8 mouse cellular contexts compared by ENCODE assay signal in genomic region chr8:70538633-70539076, GRCm38 (mm10). TPM values are rescaled to one million over a fixed set of nuclear protein-coding genes. Genes with fewer than 3 reads are reported as not detected.
DNase-seq lines count a peak whose midpoint lies in the region; ATAC-seq and TF ChIP-seq lines count a peak whose summit lies in the region.

No protein-coding gene starts in this region.

- peaks cover 28 to 55% of the 10 kb centered on the region in 2 experiments for H3K36me3 ChIP-seq in CH12.LX (replicated peaks in 1 of 2; ENCODE audit: control insufficient read depth in 1 of 2, insufficient read depth in 1 of 2, low read length in 1 of 2)
- H3K36me3 ChIP-seq in forebrain, embryonic 11.5 days (ENCODE audit: control insufficient read depth, insufficient read depth, low read length), result no peaks in the 10 kb centered on the region
- peaks cover 23% of the 10 kb centered on the region for H3K36me3 ChIP-seq in heart, embryonic 16.5 days (ENCODE audit: control insufficient read depth, insufficient read depth)
- H3K36me3 ChIP-seq in liver, postnatal 0 days (replicated peaks; ENCODE audit: insufficient read depth, low read length), result peaks cover 32% of the 10 kb centered on the region
- H3K36me3 ChIP-seq in neural tube, embryonic 14.5 days (ENCODE audit: control insufficient read depth, insufficient read depth, low read length), result peaks cover 14% of the 10 kb centered on the region; the same call in 1 of the 2 replicates

- H3K4me2 ChIP-seq in CH12.LX (ENCODE audit: insufficient read depth, low read depth, poor library complexity, severe bottlenecking), result peak overlapping the region; percentile 78
- peak overlapping the region; percentile 96 for H3K4me2 ChIP-seq in forebrain, embryonic 11.5 days (ENCODE audit: low read depth, low read length, severe bottlenecking)
- H3K4me2 ChIP-seq in heart, embryonic 16.5 days (ENCODE audit: low read depth, low read length), result peak overlapping the region; percentile 98
- peak overlapping the region; percentile 96 for H3K4me2 ChIP-seq in liver, postnatal 0 days (ENCODE audit: low read depth, low read length)
- peak overlapping the region; percentile 82 for H3K4me2 ChIP-seq in neural tube, embryonic 14.5 days (ENCODE audit: low read depth, low read length)

- peak; percentile 79 for ATAC-seq in forebrain, embryonic 11.5 days (replicated peaks; ENCODE audit: low FRiP score)
- ATAC-seq in heart, embryonic 16.5 days (replicated peaks; ENCODE audit: extremely low read depth, insufficient read depth, low FRiP score), result peak; percentile 79
- ATAC-seq in liver, postnatal 0 days, result peak; percentile 64
- ATAC-seq in neural tube, embryonic 14.5 days (ENCODE audit: low read depth), result peak; percentile 77

- no peak for TF ChIP-seq POLR2A in CH12.LX (IDR thresholded peaks at IDR 0.05; ENCODE audit: low read depth, low read length)

- in situ Hi-C loops in CH12.LX (cut with MboI; ENCODE audit: low pct_ligation_motif_present, low pct_unique_long_range_greater_than_20kb, low sequenced_read_pairs), result no loop called here

- dilution Hi-C loops in CH12.LX (cut with MboI; ENCODE audit: extremely low pct_ligation_motif_present, extremely low pct_unique_long_range_greater_than_20kb, low sequenced_read_pairs), result no loop called here

- TF ChIP-seq RAD21 in CH12.LX (IDR thresholded peaks at IDR 0.05; ENCODE audit: low read depth, low read length), result no peak

- peak overlapping the region; percentile 60 to 94 (median 73) for H3K4me3 ChIP-seq in CH12.LX (replicated peaks in 1 of 3; ENCODE audit: low read depth in 2 of 3, low read length in 2 of 3, poor library complexity in 1 of 3)
- peak overlapping the region; percentile 78 for H3K4me3 ChIP-seq in forebrain, embryonic 11.5 days (ENCODE audit: low read depth, low read length)
- H3K4me3 ChIP-seq in heart, embryonic 16.5 days (ENCODE audit: low read length), result peak overlapping the region; percentile 94
- H3K4me3 ChIP-seq in liver, postnatal 0 days (ENCODE audit: low read depth, low read length), result peak overlapping the region; percentile 87
- H3K4me3 ChIP-seq in neural tube, embryonic 14.5 days (ENCODE audit: low read depth, low read length), result peak overlapping the region; percentile 69

- no peak for TF ChIP-seq EP300 in CH12.LX (IDR thresholded peaks at IDR 0.05; ENCODE audit: low read length)
- 0 out of 2 replicates have a peak, but pooled peaks have one; percentile 18 for TF ChIP-seq EP300 in liver, postnatal 0 days (IDR thresholded peaks at IDR 0.05; ENCODE audit: low read depth)

- H3K9ac ChIP-seq in CH12.LX (ENCODE audit: insufficient read depth, low read depth), result peak overlapping the region; percentile 77
- H3K9ac ChIP-seq in forebrain, embryonic 11.5 days (ENCODE audit: low read length), result peak overlapping the region; percentile 85; the same call in 1 of the 2 replicates
- peak overlapping the region; percentile 77 for H3K9ac ChIP-seq in heart, embryonic 16.5 days (ENCODE audit: low read length)
- peak overlapping the region; percentile 65 for H3K9ac ChIP-seq in liver, postnatal 0 days (replicated peaks)
- peak overlapping the region; percentile 53 for H3K9ac ChIP-seq in neural tube, embryonic 14.5 days (replicated peaks; ENCODE audit: low read depth, low read length)

- H3K4me1 ChIP-seq in CH12.LX (ENCODE audit: control insufficient read depth in 1 of 2, insufficient read depth in 2 of 2), result peaks cover 9 to 40% of the 10 kb centered on the region in 2 experiments
- peaks cover 9% of the 10 kb centered on the region; the same call in 1 of the 2 replicates for H3K4me1 ChIP-seq in forebrain, embryonic 11.5 days (replicated peaks; ENCODE audit: control insufficient read depth, insufficient read depth, low read length)
- H3K4me1 ChIP-seq in heart, embryonic 16.5 days (ENCODE audit: control insufficient read depth, insufficient read depth, low read length), result peaks cover 22% of the 10 kb centered on the region
- H3K4me1 ChIP-seq in liver, postnatal 0 days (ENCODE audit: insufficient read depth), result peaks cover 28% of the 10 kb centered on the region
- H3K4me1 ChIP-seq in neural tube, embryonic 14.5 days (ENCODE audit: control insufficient read depth, insufficient read depth, low read length), result peaks cover 18% of the 10 kb centered on the region

- no peak for TF ChIP-seq CTCF in CH12.LX (conservative IDR thresholded peaks at IDR 0.05 in 1 of 2, IDR thresholded peaks at IDR 0.05 in 1 of 2; ENCODE audit: low read depth in 2 of 2, low read length in 2 of 2)
- peak; percentile 6; the same call in 1 of the 2 replicates for TF ChIP-seq CTCF in liver, postnatal 0 days (IDR thresholded peaks at IDR 0.05; ENCODE audit: low read depth)

- peak; percentile 98 for DNase-seq in CH12.LX (ENCODE audit: extremely low read depth)
- peak; percentile 99 for DNase-seq in c-Kit-positive CD71-positive TER-119-negative erythroid progenitor cells, embryonic 14.5 days (ENCODE audit: low read depth)
- peak; percentile 100 for DNase-seq in forebrain, embryonic 11.5 days (ENCODE audit: low spot score)
- DNase-seq in kidney, postnatal 36 days, result peak; percentile 99 to 100
- peak; percentile 100 for DNase-seq in liver, postnatal 0 days
- DNase-seq in testis, postnatal 10 days (ENCODE audit: low spot score), result peak; percentile 100

- H3K27ac ChIP-seq in CH12.LX (ENCODE audit: insufficient read depth, low read depth), result peak overlapping the region; percentile 91
- peak overlapping the region; percentile 85 for H3K27ac ChIP-seq in forebrain, embryonic 11.5 days (ENCODE audit: low read depth, low read length)
- peak overlapping the region; percentile 99 for H3K27ac ChIP-seq in heart, embryonic 16.5 days (ENCODE audit: low read length)
- H3K27ac ChIP-seq in liver, postnatal 0 days (ENCODE audit: low read depth), result peak overlapping the region; percentile 99
- peak overlapping the region; percentile 93 for H3K27ac ChIP-seq in neural tube, embryonic 14.5 days (ENCODE audit: low read depth, low read length)

- H3K27me3 ChIP-seq in CH12.LX (replicated peaks), result no peaks in the 10 kb centered on the region
- no peaks in the 10 kb centered on the region for H3K27me3 ChIP-seq in forebrain, embryonic 11.5 days (ENCODE audit: control insufficient read depth, insufficient read depth, low read length)
- H3K27me3 ChIP-seq in heart, embryonic 16.5 days (ENCODE audit: control insufficient read depth, insufficient read depth, low read length), result no peaks in the 10 kb centered on the region
- H3K27me3 ChIP-seq in liver, postnatal 0 days (ENCODE audit: insufficient read depth, low read length), result no peaks in the 10 kb centered on the region
- no peaks in the 10 kb centered on the region for H3K27me3 ChIP-seq in neural tube, embryonic 14.5 days (ENCODE audit: control insufficient read depth, insufficient read depth, low read length)

- no peaks in the 10 kb centered on the region for H3K9me3 ChIP-seq in CH12.LX (replicated peaks; ENCODE audit: low read length)
- no peaks in the 10 kb centered on the region for H3K9me3 ChIP-seq in forebrain, embryonic 11.5 days (ENCODE audit: control insufficient read depth, low read length)
- H3K9me3 ChIP-seq in heart, embryonic 16.5 days (replicated peaks; ENCODE audit: control insufficient read depth, low read length), result no peaks in the 10 kb centered on the region
- H3K9me3 ChIP-seq in liver, postnatal 0 days (ENCODE audit: low read length), result no peaks in the 10 kb centered on the region
- no peaks in the 10 kb centered on the region for H3K9me3 ChIP-seq in neural tube, embryonic 14.5 days (ENCODE audit: control insufficient read depth, low read length)

- H3K79me2 ChIP-seq in CH12.LX (replicated peaks; ENCODE audit: control insufficient read depth, extremely low read depth, insufficient read depth, poor library complexity, severe bottlenecking), result peaks cover 30% of the 10 kb centered on the region

- under 1% methylated on average over 32 of the region's 32 CpGs for WGBS in forebrain, embryonic 11.5 days
- under 1% methylated on average over 32 of the region's 32 CpGs for WGBS in heart, embryonic 16.5 days
- under 1% methylated on average over 32 of the region's 32 CpGs for WGBS in liver, postnatal 0 days (ENCODE audit: insufficient replicate concordance)
- 0% methylated on average over 32 of the region's 32 CpGs for WGBS in neural tube, embryonic 14.5 days

RNA-seq across cellular contexts. Expression of gene Ell, which starts 0.6 kb away (rescaled TPM):
- 9.8 TPM in 2 replicates for total RNA-seq in CH12.LX (2012; rRNA removed)
- total RNA-seq in CH12.LX (2014; rRNA removed), result 6.4 and 6.5 TPM in 2 replicates
- 14.0 and 17.9 TPM in 2 replicates for polyA plus RNA-seq in CH12.LX (2012; ENCODE audit: insufficient read length, low read depth)
- polyA plus RNA-seq in forebrain, embryonic 11.5 days (2014; fragmentation: Nextera tagmentation; extraction: Ambion mirVana), result 21.8 and 22.2 TPM in 2 replicates
- polyA plus RNA-seq in heart, embryonic 16.5 days (2015; fragmentation: Nextera tagmentation; extraction: Ambion mirVana), result 14.0 and 15.4 TPM in 2 replicates
- 9.5 and 9.7 TPM in 2 replicates for polyA plus RNA-seq in liver, postnatal 0 days (2015; fragmentation: Nextera tagmentation; extraction: Ambion mirVana)
- polyA plus RNA-seq in neural tube, embryonic 14.5 days (2014; fragmentation: Nextera tagmentation; extraction: Ambion mirVana), result 16.7 and 17.8 TPM in 2 replicates

RNA-seq across cellular contexts. Expression of gene Kxd1, which starts 10.9 kb away (rescaled TPM):
- total RNA-seq in CH12.LX (2012; rRNA removed) (45.7 and 63.4 TPM in 2 replicates), CH12.LX (2014; rRNA removed) (67.9 and 68.0 TPM in 2 replicates)
- polyA plus RNA-seq in CH12.LX (2012; ENCODE audit: insufficient read length, low read depth), result 56.6 and 56.7 TPM in 2 replicates
- 56.0 and 59.9 TPM in 2 replicates for polyA plus RNA-seq in forebrain, embryonic 11.5 days (2014; fragmentation: Nextera tagmentation; extraction: Ambion mirVana)
- 74.4 and 77.6 TPM in 2 replicates for polyA plus RNA-seq in heart, embryonic 16.5 days (2015; fragmentation: Nextera tagmentation; extraction: Ambion mirVana)
- polyA plus RNA-seq in liver, postnatal 0 days (2015; fragmentation: Nextera tagmentation; extraction: Ambion mirVana), result 43.1 and 43.3 TPM in 2 replicates
- 50.2 and 51.9 TPM in 2 replicates for polyA plus RNA-seq in neural tube, embryonic 14.5 days (2014; fragmentation: Nextera tagmentation; extraction: Ambion mirVana)

RNA-seq across cellular contexts. Expression of gene Fkbp8, which starts 11.1 kb away (rescaled TPM):
- total RNA-seq in CH12.LX (2012; rRNA removed), result 246 and 266 TPM in 2 replicates
- total RNA-seq in CH12.LX (2014; rRNA removed), result 172 and 178 TPM in 2 replicates
- 176 and 178 TPM in 2 replicates for polyA plus RNA-seq in CH12.LX (2012; ENCODE audit: insufficient read length, low read depth)
- 268 and 290 TPM in 2 replicates for polyA plus RNA-seq in forebrain, embryonic 11.5 days (2014; fragmentation: Nextera tagmentation; extraction: Ambion mirVana)
- polyA plus RNA-seq in heart, embryonic 16.5 days (2015; fragmentation: Nextera tagmentation; extraction: Ambion mirVana), result 273 and 275 TPM in 2 replicates
- polyA plus RNA-seq in liver, postnatal 0 days (2015; fragmentation: Nextera tagmentation; extraction: Ambion mirVana), result 141 TPM in 2 replicates
- polyA plus RNA-seq in neural tube, embryonic 14.5 days (2014; fragmentation: Nextera tagmentation; extraction: Ambion mirVana), result 303 and 336 TPM in 2 replicates

RNA-seq across cellular contexts. Expression of gene Uba52, which starts 28.1 kb away (rescaled TPM):
- total RNA-seq in CH12.LX (2012; rRNA removed), result 3,341 and 3,407 TPM in 2 replicates
- 1,091 and 1,181 TPM in 2 replicates for total RNA-seq in CH12.LX (2014; rRNA removed)
- polyA plus RNA-seq in CH12.LX (2012; ENCODE audit: insufficient read length, low read depth), result 1,199 and 1,372 TPM in 2 replicates
- polyA plus RNA-seq in forebrain, embryonic 11.5 days (2014; fragmentation: Nextera tagmentation; extraction: Ambion mirVana), result 715 TPM in 2 replicates
- 691 and 770 TPM in 2 replicates for polyA plus RNA-seq in heart, embryonic 16.5 days (2015; fragmentation: Nextera tagmentation; extraction: Ambion mirVana)
- 627 and 684 TPM in 2 replicates for polyA plus RNA-seq in liver, postnatal 0 days (2015; fragmentation: Nextera tagmentation; extraction: Ambion mirVana)
- polyA plus RNA-seq in neural tube, embryonic 14.5 days (2014; fragmentation: Nextera tagmentation; extraction: Ambion mirVana), result 734 and 750 TPM in 2 replicates

RNA-seq across cellular contexts. Expression of gene Rex1bd, which starts 32.1 kb away (rescaled TPM):
- total RNA-seq in CH12.LX (2012; rRNA removed), result 87.3 and 90.0 TPM in 2 replicates
- total RNA-seq in CH12.LX (2014; rRNA removed), result 43.3 and 47.8 TPM in 2 replicates
- 38.4 and 59.9 TPM in 2 replicates for polyA plus RNA-seq in CH12.LX (2012; ENCODE audit: insufficient read length, low read depth)
- 113 and 123 TPM in 2 replicates for polyA plus RNA-seq in forebrain, embryonic 11.5 days (2014; fragmentation: Nextera tagmentation; extraction: Ambion mirVana)
- polyA plus RNA-seq in heart, embryonic 16.5 days (2015; fragmentation: Nextera tagmentation; extraction: Ambion mirVana), result 122 and 129 TPM in 2 replicates
- 49.3 and 52.3 TPM in 2 replicates for polyA plus RNA-seq in liver, postnatal 0 days (2015; fragmentation: Nextera tagmentation; extraction: Ambion mirVana)
- polyA plus RNA-seq in neural tube, embryonic 14.5 days (2014; fragmentation: Nextera tagmentation; extraction: Ambion mirVana), result 152 and 172 TPM in 2 replicates

Comparison
In these comparisons a context has a peak if more than half of its experiments do, and no peak if none do; other contexts are left out.
1. Peak in every context shown above with its lines: DNase-seq, ATAC-seq, H3K4me3 ChIP-seq and H3K27ac ChIP-seq.